Mouse (Mus musculus): ENCODE results near the gene Ier3.

Gene Ier3

DNA sequence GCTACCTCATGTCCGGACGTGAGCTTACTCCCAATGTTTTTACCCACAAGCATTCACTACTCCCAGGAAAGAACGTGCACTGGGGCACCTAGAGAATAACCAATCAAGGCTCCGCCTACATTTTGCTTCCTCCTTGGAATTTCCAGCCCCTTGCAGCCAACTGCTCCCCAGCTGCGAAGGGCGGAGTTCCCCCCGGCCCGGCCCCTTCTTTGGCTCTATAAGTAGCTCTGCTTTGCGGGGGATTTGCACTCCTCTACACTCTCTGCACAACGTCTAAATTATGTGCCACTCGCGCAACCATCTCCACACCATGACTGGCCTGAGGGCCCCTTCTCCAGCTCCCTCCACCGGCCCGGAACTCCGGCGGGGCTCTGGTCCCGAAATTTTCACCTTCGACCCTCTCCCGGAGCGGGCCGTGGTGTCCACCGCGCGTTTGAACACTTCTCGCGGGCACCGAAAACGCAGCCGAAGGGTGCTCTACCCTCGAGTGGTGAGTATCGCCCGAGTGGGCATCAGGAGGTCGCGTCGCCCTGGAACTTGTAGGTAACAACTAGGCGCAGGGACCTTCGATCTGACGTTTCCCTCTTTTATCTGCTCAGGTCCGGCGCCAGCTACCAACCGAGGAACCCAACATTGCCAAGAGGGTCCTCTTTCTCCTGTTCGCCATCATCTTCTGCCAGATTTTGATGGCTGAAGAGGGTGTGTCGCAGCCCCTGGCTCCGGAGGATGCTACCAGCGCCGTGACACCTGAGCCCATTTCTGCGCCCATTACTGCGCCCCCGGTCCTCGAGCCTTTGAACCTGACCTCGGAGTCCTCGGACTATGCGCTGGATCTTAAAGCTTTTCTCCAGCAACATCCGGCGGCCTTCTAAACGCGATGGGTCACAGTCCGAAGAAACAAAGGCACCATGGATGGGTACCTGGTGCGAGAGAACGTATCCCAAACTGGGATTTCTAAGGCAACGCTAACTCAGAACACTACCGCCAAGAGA lies at the start of gene Ier3:
Gene Ier3, plus strand, starts transcription at position 246 of the 992 bp plus-strand sequence.
- peak; percentile 83 for DNase-seq (ENCODE audit: low spot score)

DNA sequence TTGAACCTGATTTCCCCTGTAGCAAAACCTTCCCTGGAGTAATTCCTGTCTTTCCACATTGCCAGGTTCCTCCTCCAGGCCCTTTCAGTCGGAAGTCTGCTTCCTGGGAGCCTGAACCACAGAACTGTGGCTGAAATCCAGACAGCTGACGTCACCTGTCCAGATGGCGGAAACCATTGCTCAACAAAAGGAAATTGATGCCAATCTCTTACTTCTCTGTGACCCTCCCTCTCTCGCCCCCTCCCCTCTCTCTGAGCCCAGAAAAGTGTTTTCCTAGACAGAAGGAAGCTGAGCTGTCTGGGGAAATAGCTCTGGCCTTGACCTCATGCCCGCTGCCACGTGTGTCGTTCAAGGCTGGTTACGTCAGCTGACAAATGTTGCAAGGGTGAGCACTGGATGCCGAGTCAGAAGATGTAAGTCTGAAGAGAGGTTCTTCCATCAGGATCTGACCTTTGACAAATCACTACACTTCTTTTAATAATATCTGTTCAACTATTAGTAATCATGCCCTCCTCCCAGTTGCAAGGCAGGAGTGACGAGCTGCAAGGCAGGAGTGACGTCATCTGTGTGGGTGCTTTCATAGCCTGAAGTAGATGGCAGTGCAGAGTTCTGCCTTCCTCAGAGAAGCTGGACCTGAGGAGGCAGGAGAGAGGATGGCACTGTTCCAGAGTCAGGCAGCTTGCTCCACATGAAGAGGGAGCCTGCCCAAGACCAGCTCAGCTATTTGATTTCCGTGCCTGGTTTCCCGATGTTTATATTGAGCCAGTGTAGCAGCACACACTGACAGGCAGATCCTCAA lies 44.5 kb upstream of the Ier3 start:
- DNase-seq (ENCODE audit: low spot score) = peak; percentile 72

DNA sequence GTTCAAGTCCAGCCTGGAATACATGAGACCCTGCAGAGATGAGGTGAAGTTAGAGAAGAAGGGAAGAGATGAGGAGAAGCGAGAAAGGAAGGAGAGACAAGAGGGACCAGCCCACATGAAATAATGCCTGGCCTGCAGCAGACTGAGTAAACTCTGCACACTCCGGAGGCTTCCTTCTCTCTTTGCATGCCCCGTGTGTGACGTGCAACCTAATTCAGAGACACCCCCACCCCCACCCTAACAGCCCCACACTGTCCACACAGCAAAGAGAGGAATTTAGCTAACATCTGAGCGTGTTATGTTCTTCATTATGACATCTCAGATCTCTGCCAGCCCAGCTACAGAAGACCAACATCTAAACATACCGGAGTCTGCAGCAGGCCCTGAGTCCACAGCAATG lies 42.5 kb upstream of the Ier3 start:
- DNase-seq (ENCODE audit: low spot score) = no peak

DNA sequence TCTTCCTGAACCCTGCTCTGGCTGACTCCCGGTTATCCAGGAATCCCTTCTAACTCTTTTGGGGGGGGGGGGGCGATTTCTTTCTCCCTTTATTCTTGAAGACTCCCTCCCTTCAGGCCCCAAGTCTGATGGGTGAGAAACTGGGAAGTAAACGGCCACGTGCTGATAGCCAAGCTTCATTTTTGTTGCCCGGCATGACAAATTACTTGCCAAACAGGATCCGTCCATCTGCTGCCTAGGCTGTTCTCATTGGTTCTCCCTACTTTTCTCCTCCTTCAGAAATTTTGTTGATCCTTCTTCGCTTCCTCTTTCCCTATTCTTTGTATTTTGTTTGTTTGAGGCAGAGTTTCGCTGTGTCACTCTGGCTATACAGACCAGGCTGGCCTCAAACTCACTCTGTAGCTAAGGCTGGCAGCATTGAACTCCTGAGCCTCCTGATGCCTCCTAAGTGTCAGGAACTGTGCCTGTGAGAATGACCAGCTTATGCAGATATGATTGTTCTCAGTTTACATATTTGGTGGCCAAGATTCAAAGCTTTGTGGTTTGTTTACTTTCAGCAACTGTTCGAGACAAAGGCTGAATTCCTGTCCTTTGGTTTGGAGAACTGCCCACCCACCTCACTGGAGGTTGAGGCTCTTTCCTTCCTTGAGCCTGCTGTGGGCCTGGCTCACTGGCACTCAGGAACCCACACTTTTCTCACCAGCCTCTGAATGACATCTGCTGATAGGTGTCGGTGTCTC lies 41.8 kb upstream of the Ier3 start:
- no peak for DNase-seq (ENCODE audit: low spot score)

DNA sequence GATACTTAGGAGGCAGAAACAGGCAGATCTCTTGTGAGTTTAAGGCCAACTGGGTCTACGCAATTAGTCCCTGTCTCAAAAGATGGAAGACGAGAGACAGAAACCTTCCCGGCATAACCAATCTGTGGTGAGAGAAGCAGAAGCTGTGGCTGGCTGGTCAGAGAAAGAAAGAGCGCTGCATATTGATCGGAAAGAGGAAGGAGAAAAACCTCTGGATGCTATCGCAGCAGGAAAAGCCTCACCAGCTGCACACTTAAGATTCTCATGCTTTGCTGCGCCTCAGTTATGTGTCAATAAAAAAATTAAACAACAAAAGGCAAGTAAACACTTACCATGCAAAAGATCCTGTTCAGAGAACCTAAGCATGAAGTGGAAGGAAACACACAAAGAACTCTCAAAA lies 41.1 kb upstream of the Ier3 start:
- DNase-seq (ENCODE audit: low spot score) = no peak

DNA sequence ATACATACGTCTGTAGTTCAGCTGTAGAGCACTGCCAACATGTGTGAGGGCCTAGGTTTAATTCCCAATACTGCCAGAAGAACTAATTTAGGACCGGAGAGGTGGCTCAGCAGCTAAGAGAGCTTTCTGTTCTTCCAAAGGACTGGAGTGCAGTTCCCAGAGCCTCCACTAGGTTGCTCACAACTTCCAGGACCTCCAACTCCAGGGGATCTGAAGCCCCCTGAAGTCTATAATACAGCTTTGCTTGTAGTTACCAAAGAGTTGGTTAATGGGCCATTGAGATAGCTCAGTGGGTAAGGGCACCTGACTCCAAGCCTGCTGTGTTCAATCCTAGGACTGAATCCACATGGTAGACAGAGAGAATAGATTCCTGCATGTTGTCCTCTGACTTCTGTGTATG lies 39.1 kb upstream of the Ier3 start:
- DNase-seq (ENCODE audit: low spot score) = no peak

DNA sequence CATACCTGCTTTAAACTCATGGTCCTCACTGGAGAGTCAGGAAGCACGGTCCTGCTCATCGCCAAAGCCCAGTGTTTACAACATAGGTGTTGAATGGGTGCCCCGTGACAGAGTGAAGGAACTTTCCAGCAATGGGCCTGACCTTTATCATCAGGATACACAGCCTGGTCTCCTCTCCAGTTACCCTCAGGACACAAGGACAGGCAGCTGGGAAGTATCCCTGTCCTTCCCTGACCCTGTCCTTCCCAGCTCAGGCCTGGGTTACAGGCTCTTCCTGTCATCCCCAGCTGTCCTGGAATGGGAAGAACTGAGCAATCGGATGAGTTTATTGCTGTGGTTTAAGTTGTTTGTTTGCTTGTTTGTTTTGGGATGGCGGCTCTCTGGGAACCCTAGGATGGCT lies 38.6 kb upstream of the Ier3 start:
- DNase-seq (ENCODE audit: low spot score) = no peak

DNA sequence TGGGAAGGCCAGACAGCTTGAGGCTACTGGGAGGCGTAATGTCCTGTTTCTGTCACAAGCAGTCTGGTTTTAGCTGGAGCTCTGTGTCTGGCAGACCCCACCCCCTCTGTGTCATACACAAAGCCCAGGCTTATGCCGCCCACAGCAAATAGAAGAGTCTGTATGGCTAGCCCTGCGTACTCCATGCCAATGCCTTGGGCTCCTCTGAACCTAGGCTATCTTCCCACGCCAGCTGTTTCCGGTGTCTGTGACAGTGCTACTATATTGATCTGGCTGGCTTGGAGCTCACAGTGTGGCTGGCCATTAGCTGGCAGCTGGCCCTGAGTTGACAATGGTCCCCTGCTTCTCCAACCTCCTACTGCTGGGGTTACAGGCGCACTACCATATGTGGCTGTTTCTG lies 37.5 kb upstream of the Ier3 start:
- no peak for DNase-seq (ENCODE audit: low spot score)

DNA sequence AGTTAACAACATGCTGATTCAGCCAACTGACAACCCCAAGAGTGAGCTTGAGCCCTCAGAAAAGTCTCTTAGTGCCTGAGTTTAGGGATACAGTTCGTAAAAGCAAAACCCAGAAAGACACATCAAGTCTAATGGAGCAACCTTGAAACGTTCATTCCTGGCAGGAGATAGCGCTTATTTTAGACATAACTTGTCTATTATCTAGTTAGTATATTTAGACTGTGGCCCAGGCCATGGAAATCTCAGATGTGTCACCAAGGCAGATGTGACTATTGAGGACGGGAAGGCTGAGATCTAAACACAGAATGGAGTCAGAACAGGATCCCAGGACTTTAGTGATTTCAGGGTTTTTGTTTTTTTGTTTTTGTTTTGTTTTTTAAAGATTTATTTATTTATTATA lies 36.3 kb upstream of the Ier3 start:
- DNase-seq (ENCODE audit: low spot score) = no peak

DNA sequence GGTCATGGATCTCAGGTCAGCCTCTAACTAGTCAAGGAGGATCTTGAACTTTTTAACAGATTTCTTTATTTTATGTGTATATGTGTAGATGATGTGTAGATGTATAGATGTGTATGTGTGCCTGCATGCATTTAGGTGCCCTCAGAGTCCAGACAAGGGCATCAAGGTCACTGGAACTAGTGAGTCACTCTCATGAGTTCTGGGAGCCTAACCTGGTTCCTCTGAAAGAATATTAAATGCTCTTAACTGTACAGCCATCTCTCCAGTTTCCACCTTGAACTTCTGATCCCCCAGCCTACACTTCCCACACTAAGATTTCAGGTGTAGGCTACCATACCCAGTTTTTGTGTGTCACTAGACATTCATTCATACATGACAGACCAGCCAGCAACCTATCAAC lies 34.0 kb upstream of the Ier3 start:
- DNase-seq (ENCODE audit: low spot score) = no peak

DNA sequence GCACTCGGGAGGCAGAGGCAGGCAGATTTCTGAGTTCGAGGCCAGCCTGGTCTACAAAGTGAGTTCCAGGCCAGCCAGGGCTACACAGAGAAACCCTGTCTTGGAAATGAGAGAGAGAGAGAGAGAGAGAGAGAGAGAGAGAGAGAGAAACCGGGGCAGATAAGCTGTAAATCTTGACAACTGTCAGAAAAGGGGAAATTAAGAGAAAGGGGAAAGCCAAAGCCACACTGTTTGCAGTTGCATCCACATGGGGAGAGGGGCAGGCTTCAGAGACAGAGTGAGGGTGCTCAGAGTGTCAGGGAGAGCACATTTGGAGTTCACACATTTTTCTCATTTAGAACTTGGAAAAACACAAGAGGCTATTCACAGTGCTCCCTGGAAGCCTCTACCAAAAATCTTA lies 33.5 kb upstream of the Ier3 start:
- DNase-seq (ENCODE audit: low spot score) = no peak

DNA sequence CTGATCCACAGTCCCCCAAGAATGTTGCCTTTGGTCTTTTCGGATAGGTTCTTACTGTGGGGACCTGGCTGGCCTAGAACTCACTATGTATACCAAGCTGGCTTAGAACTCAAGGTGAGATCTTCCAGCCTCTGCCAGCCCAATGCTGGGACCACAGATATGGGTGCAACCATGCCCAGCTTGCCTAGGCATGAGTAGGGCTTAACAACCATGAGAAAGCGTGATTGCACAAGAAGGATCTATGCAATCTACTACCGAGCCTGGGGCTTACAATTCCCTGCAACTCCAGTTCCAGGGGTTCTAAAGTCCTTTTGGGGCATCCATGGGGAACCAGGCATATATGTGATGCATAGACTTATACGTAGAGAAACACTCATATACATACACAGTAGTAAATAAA lies 30.6 kb upstream of the Ier3 start:
- DNase-seq (ENCODE audit: low spot score) = no peak

DNA sequence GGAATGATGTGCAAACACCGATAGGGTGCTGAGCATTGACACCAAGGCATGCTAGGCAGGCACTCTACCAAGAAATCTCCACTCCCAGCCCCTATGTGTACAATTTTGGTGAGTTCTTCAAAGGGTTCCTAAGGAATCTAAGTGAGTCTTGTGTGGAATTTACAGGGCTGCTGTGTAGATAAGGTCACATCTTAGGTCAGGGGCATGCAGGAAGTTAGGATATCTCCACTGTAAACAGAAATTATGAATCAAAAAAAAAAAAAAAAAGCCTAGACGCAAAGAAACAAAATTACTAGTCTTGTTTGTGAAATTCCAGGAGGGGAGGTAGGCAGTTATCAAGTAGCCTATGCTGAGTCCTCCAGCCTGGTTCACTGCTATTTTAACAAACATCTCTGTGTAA lies 28.6 kb upstream of the Ier3 start:
- DNase-seq (ENCODE audit: low spot score) = no peak

DNA sequence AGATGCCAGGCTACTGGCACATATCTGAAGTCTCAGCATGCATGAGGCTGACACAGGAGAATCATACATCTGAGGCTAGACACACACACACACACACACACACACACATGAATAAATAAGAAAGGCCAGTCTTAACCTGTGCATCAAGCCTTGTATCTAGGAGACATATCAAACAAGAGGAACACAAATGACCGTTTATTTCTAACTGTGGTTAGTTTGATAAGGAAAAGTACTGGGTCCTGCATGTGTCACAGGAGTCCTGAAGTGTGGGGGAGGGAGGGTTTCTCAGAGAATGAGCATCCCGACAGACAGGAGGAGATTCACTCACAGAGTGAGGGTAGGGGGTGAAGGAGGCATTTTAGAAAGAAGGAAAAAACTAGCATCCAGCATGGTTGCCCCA lies 26.4 kb upstream of the Ier3 start:
- DNase-seq (ENCODE audit: low spot score) = no peak

DNA sequence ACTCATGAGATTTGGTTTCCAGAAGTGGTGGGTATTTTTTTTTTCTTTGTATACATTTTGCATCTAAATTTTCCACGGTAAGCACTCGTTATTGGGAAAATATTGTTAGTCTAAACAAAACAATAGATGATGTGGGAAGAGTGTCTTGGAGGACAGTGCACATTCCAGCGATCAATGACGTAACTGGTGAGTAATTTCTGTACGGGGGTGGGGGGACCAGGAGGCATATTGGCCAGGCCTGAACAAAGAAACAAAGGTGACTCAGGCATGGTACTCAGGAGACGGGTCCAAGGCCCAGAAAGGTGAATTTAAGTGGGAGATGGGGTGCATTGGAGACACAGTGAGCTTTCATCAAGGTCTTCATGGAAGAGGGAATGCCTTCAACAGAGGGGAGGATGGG lies 25.8 kb upstream of the Ier3 start:
- DNase-seq (ENCODE audit: low spot score) = no peak

DNA sequence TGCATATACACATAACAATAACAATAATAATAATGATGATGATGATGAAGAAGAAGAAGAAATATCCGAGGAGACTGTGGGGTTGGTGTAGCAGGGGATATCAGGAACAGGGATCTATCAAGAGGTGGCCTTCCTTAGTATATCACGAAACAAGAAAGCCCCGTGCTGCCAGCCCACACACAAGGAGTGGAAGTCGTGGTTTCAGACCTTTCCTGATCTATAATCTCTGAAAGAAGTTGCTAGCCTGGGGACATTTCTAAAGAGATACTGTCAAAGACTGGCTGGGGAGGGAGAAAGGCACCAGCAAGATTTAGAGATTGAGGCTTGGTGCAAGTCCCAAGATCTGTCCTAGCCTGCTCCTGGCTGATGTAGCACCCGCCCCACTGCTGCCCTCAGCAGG lies 24.6 kb upstream of the Ier3 start:
- DNase-seq (ENCODE audit: low spot score) = no peak

DNA sequence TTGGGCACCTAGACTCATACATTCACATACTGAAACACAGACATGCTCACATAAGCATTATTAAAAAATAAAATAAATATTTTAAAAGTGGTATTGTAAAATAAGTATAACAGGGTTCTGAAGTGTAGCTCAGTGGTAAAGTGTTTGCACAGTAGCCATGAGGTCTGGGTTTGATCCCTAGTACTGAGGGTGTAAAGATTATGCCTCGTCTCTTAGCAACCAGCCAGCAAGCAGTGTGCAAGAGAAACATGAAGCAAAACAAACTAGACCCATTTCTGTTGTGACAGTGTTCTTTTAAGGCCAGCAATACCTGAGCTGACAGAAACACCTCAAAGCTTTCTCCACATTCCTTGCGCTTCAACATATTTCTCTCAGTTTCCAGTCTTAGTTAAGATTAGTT lies 20.6 kb upstream of the Ier3 start:
- DNase-seq (ENCODE audit: low spot score) = no peak

DNA sequence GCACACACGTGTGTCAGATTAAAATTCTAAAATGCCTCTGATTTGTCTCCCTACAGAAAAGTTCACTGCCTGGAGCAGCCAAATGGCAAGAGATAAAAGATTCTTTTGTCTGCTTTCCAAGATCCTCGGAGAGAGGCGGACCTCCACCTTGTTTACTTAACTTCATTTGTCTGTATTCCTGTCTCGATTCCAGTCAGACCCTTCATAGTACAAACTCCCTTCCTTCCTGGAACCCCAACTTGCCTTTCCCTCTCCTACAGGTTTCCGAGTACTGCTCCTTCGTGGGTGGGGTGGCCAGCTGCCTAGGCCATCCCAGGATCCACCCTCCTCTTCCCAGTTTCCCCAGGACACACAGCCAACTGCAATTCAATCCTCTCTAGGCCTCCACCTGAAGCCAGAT lies 18.5 kb upstream of the Ier3 start:
- DNase-seq (ENCODE audit: low spot score) = no peak

DNA sequence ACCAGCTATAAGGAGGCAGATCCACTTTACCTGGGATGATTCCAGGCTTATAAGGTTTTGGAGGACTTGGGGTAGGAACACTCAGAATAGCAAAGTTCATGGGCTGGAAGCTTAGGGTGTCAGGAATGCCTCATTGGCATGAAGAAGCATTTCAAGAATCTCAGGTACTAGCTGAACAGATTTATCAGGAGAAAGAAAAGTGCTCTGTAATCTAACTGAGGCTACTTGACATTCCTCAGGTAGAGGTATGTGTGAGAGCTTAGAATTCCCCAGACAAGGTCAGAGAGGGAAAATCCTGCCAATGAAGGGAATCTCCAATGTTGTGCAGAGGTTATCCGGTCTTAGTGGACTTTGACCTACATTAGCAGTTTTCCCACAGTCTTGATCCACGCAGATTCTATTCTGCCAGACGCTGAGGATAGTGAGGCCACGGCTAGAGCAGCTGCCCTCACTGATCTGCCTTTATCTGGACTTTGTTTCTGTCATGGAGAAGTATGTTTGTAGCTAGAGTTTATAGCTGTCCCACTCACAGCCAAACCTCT lies 17.6 kb upstream of the Ier3 start:
- no peak for DNase-seq (ENCODE audit: low spot score)

DNA sequence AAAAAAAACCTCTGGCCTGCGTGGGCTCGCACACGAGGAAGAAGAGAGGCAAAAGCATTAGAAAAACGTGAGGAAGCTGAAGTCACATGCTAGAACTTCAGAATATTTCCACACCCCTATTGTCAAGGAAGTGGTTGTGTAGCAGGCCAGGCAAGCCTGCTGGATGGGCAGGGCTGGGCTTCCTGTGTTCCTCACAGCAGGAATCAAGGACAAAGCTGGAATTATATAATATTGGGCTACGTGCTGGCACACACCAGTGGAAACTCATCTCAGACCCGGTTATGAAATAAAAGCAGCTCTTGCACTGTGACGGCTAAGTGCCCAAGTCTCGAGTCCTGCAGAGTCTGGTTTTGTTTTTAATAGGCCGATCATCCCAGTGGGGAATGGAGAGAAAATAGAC lies 13.4 kb upstream of the Ier3 start:
- DNase-seq (ENCODE audit: low spot score) = no peak

DNA sequence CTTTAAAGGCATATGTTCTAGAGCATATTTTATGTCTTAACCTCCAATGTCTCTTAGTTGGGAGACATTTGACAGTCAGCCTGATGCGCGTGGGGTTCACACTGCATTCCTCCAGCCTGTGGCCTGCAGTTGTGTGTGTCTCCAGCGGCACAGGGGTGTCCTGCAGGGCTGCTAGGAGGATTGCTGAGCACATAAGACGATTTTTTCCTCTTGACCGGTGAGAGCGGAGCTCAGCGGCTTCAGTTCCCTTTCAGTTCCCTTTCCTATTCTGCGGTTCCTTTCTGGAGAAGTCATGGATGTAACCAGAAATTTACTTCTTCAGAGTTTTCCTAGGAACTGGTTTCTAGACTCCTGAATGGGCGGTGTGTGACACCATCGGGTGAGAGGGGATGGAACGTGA lies 12.1 kb upstream of the Ier3 start:
- DNase-seq (ENCODE audit: low spot score) = no peak

DNA sequence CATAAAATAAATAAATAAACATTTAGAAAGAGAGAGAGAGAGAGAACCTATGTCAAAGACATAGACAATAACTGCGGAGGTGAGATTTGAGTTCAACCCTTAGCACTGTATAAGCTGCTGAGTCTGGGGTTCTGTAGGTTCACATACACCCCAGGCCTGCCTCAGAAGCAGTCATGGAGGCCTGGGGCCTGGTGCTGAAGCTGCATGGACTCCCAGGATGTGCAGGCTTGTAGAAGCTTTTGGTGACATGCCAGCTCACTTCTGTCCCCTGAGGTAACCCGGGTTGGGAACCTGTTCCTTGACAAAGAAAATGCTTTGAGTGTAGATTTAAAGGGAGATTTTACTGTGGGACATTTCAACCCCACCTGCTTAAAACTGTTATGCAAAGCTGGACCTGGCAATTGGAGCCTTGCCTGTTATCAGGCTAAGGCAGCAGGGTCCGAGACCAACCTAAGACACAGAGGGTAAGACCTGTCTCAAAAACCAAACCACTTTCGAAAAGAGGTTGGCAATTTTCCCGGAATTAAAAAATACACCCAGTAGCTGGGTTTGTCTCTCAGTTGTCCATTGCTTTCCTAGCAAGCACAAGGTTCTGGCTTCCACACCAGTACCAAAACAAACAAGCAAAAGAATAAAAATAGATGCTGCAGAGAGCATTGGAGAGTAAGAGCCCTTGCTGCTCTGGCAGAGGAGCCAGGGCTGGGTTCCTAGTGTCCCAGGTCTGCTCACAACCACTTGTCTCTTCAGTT lies 10.4 kb upstream of the Ier3 start:
- no peak for DNase-seq (ENCODE audit: low spot score)
